In the genomic region with DNA sequence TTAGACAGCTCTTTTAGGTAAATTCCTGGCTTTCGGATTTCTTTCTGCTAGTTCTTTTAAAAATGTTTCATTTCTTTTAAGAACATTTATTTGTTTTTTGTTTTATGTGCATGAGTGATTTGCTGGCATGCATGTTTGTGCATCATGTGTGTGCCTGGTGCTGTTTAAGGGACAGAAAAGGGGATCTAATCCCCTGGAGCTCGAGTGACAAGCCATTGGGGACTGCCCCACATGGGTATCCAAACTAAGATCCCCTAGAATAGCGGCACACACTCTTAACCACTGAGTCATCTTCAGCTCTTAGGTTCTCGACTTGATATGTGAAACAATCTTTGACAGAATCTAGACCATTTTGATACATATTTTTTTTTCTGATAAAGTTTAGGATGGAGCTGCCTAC, we compare ENCODE assay signal across 35 mouse cellular contexts.
"Had no signal": no experiment of that assay in that cellular context is flagged by ENCODE, and none has a peak within 500 bp of the region (broad histone marks: within the 10 kb centered on the region; RNA-seq: fewer than 3 reads in every experiment).

No protein-coding gene starts in this region.

- DNase-seq: heart, postnatal 10 days; heart, postnatal 14 days; heart, postnatal 36 days; heart, postnatal 4 days; kidney, adult 11 months; kidney, adult 18-20 months; kidney, adult 2 months; kidney, adult 8-10 months; kidney, adult 9 months; kidney, postnatal 10 days; kidney, postnatal 14 days; kidney, postnatal 25 days; kidney, postnatal 36 days; kidney, postnatal 4 days; layer of hippocampus, adult 9-11 months; layer of hippocampus, postnatal 36 days had no signal

- H3K36me3 ChIP-seq: heart, embryonic 10.5 days; heart, embryonic 12.5 days; heart, embryonic 13.5 days; heart, embryonic 15.5 days; hindbrain, embryonic 10.5 days; hindbrain, embryonic 12.5 days; hindbrain, embryonic 13.5 days; hindbrain, embryonic 15.5 days; intestine, embryonic 15.5 days; kidney, embryonic 15.5 days had no signal

- H3K27me3 ChIP-seq: heart, embryonic 12.5 days; heart, embryonic 13.5 days; heart, embryonic 15.5 days; hindbrain, embryonic 12.5 days; hindbrain, embryonic 13.5 days; hindbrain, embryonic 15.5 days; intestine, embryonic 15.5 days; kidney, embryonic 15.5 days had no signal

- H3K9me3 ChIP-seq: heart, embryonic 10.5 days; heart, embryonic 12.5 days; heart, embryonic 13.5 days; heart, embryonic 15.5 days; hindbrain, embryonic 10.5 days; hindbrain, embryonic 12.5 days; hindbrain, embryonic 13.5 days; hindbrain, embryonic 15.5 days; intestine, embryonic 15.5 days; kidney, embryonic 15.5 days had no signal

- H3K27ac ChIP-seq: heart, embryonic 10.5 days; heart, embryonic 13.5 days; heart, embryonic 15.5 days; hindbrain, embryonic 10.5 days; hindbrain, embryonic 12.5 days; hindbrain, embryonic 13.5 days; hindbrain, embryonic 14.5 days; hindbrain, embryonic 15.5 days; intestine, embryonic 15.5 days; kidney, embryonic 15.5 days; kidney, postnatal 0 days; layer of hippocampus, adult 2 months; left cerebral cortex, adult 2 months had no signal

- H3K4me2 ChIP-seq: heart, embryonic 11.5 days; heart, embryonic 12.5 days; heart, embryonic 13.5 days; heart, embryonic 15.5 days; hindbrain, embryonic 12.5 days; hindbrain, embryonic 13.5 days; hindbrain, embryonic 14.5 days; hindbrain, embryonic 15.5 days; intestine, embryonic 15.5 days; kidney, embryonic 15.5 days had no signal

- H3K9ac ChIP-seq: heart, embryonic 12.5 days; heart, embryonic 13.5 days; heart, embryonic 15.5 days; hindbrain, embryonic 12.5 days; hindbrain, embryonic 13.5 days; hindbrain, embryonic 14.5 days; hindbrain, embryonic 15.5 days; intestine, embryonic 15.5 days; kidney, embryonic 15.5 days had no signal

- H3K4me1 ChIP-seq: heart, embryonic 15.5 days; hindbrain, embryonic 10.5 days; hindbrain, embryonic 12.5 days; hindbrain, embryonic 13.5 days; hindbrain, embryonic 15.5 days; intestine, embryonic 15.5 days; kidney, embryonic 15.5 days had no signal

- ATAC-seq: hindbrain, embryonic 16.5 days; inflammation-experienced regulatory T-cells, adult 6 months; intestine, embryonic 15.5 days; intestine, embryonic 16.5 days; intestine, postnatal 0 days had no signal

- H3K4me3 ChIP-seq: heart, embryonic 10.5 days; heart, embryonic 12.5 days; heart, embryonic 13.5 days; heart, embryonic 15.5 days; hindbrain, embryonic 10.5 days; hindbrain, embryonic 12.5 days; hindbrain, embryonic 13.5 days; hindbrain, embryonic 15.5 days; intestine, embryonic 15.5 days; kidney, embryonic 15.5 days; layer of hippocampus, adult 2 months; left cerebral cortex, adult 2 months had no signal
